Mouse (Mus musculus) megakaryocyte, adult 5-6 weeks (primary cell): Measurements from ENCODE around the gene Epb41. TPM values are rescaled to one million over a fixed set of nuclear protein-coding genes. Genes with fewer than 3 reads are reported as not detected.

Experiments used
- ATAC-seq: 2 replicates; pipeline ENCODE4 v1.8.0; 2016; ENCODE audit warnings: mild to moderate bottlenecking, inconsistent platforms; ENCODE audit not compliant: poor library complexity, severe bottlenecking
- total RNA-seq, 2 experiments: library from RNA; stranded (forward) in 1 of 2; stranded (reverse) in 1 of 2; fragments of 153-499, 151-499 nt in 1 of 2; fragments of 221-1000, 200-1000 nt in 1 of 2; gene quantifications; 2 replicates each; pipeline versions ENCODE4 v1.2.3 to v1.2.4; 2015 to 2017

Gene Epb41
- total RNA-seq, 2 experiments from 2014 or later, result 51.8 to 62.3 TPM

DNA sequence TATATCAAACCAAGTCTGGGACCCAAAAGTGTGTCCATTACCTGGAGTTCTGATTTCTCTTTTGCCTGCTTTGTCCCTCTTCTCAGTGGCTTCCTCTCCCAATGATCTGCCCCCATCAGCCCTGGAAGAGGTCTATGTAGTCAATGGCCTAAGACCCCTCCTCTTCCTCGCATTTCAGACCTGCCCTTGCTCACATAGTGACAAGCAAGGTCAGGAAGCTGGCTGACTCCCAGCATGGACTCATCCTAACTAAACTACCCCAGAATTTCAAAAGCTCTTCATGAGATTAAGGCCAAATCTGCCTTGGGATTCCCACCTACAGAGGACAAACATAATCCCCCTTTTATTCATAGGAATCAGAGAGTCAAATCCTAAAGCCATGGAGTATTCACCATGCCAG is 675 bp upstream of the Epb41 start:
- no peak for ATAC-seq

GRCm38 (mm10) chr4:132074077-132074932 is 816 bp downstream of the Epb41 start, which contains the start of gene Gm10300:
Gene Gm10300 (plus strand): TSS chr4:132074697.
- peak; percentile 38 for ATAC-seq

GRCm38 (mm10) chr4:132072946-132073345 is 2.2 kb downstream of the Epb41 start:
- ATAC-seq, result no peak

DNA sequence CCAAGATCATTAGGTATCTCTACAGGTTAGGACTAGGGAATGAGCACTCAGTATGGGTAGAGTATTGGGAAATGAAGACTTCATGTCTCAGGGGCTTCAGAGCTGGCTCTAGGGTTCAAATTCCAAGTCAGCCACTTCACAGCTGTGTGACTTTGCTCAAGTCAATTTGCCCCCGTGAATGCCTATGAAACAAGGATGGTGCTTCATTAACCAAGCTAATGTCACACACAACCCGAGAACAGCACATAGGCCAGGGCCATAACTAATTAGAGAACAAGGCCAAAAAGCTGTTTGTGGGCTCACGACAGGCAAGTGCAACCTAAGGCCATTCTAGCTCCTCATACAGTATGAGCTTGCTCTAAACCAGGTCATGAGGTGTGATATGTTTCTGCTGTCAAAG is 3.0 kb downstream of the Epb41 start:
- no peak for ATAC-seq

- no peak for ATAC-seq
Observed at GRCm38 (mm10) chr4:132071674-132072073, 3.4 kb downstream of the Epb41 start.

- no peak for ATAC-seq
Observed at GRCm38 (mm10) chr4:132067938-132068235, 7.2 kb downstream of the Epb41 start.

- ATAC-seq, result no peak
Observed at GRCm38 (mm10) chr4:132067112-132067937, 7.8 kb downstream of the Epb41 start.

DNA sequence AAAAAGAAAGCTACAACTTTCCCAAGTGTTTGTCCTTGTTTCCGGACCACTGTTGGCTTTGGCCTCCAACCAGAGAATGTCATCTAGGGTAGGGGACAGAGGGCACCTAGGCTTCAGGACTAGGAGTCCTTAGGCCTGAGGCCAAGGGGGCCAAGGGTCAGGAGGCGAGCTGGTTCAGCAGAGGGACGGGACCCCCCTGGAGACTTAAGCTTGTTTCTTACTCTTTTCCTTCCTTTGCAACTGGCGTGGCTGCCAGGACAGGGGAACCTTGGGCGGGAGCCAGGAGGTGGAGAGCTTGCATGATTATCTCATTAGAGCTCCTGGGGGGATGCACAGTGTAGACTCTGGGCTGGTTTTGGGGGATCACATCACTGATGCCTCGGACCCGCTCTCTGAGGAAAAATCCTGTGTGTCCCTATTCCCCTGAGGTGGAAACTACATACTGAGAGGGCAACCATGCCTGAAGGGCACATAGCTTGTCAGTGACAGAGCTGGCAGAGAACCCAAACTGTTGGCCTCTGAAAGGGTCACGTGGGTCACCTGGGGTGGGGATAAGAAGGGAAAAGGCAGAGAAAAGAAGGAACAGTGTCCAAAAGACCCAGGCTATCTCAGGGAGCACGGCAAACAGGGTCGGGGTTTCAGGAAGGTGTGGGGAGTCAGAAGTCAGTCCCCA is 8.9 kb downstream of the Epb41 start:
- no peak for ATAC-seq

DNA sequence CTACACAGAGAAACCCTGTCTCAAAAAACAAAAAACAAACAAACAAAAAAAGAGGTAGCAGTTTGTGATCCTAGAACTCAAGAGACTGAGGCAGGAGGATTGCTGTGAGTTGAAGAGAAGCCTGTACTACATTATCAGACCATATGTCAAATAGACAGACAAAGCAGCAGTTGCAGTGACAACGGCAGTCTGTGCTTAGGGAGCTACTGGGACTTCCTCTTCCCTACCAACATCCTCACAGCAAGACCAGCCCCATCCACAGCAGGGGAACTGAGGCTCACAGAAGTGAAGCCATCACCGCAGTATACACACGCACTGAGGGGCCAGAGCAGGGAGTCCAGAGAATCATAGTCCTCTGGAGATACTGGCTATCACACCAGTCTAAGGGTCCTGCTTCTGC is 9.5 kb downstream of the Epb41 start:
- peak; percentile 89 for ATAC-seq

DNA sequence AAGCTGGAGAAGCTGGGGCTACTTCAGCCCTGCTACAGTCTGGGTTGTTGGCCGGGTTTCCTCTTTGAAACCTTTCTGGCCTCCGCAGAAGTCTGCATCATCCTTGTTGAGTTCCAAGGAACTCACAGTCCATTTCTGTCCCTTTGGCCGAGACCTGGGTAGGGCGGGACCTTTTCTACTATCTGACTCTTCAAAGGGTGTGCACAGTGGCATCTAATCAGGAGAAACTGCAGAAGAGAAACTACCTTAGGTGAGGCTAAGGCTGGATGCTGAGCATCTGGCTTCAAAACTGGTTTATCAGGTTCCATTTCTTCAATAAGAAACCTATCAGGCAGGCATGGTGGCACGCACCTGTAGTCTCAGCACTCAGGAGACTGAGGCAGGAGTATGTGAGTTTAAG is 10.6 kb downstream of the Epb41 start:
- ATAC-seq, result no peak

DNA sequence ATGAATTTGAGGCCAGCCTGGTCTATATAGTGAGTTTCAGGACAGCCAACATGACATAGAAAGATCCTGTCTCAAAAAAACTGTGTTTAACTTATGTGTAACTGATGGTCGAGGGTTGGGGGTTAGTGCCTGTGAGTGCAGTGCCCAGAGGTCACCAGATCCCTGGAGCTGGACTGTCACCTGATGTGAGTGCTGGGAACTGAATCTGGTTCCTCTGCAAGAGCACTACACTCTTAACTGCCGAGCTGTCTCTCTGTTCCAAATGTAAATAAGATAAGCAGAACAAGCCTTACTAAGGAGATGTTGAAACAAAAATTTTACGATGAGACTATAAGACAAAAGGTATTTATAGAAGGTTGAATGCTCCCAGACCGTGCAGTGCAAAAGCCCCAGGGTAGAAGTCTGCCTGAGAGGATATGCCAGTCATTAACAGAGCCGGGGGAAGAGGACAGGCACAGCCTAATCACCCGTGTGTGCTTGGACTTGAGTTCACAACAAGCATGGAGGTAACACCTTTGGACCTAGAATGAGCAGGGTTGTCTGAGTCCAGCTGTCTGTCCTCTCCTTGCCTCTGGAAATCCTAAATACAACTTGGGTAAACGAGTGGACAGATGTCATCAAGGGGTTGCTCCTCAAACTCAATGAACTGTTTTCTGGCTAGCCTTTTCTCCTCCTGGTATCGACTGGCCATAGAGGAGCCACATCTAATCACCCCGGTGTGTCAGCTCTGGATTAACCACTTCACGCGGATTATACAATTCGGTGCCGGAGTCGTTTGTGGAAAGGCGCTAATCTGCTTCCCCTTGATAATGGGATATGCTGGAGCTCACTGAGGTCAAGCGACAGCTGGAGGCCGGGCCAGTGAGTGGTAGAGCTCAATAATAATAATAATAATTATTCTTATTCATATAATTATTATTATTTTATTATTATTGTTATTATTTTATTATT is 11.9 kb downstream of the Epb41 start:
- no peak for ATAC-seq

- ATAC-seq, result no peak
Observed at GRCm38 (mm10) chr4:132062289-132062688, 12.8 kb downstream of the Epb41 start.

DNA sequence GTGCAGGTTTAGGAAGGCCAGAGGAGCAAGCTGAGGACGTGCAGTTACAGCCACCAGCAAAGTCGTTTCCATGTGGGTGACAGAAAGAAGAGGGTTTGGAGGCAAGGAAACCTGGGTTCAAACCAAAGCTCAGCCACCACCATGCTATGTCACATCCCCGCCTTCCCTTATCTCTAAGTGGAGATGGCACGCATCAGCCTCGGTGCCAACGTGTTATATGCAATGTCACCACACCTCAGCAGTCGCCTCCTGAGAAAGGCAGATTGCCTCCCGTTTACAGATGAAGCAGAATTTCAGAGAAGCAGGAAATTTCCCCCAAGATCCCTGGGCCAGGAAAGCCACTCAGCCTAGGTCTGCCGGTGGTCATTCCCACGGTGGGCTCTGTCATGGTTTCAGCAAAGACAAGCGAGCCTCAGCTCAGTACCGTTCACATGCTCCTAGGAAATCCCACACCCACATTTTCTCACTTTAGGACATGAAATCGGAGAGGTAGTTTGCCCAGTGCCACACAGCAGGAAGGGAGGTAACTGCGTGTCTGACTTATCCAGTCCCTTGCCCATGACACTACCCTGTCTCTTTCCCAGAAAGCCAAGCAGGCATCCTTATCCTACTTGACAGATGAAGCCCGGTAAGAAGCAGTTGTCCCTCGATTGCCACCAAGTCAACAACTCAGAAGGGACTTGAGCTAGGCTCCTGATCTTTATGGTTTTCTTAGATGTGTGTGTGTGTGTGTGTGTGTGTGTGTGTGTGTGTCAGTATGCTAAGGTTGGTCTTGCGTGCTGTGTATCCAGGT is 14.9 kb downstream of the Epb41 start:
- ATAC-seq, result no peak

DNA sequence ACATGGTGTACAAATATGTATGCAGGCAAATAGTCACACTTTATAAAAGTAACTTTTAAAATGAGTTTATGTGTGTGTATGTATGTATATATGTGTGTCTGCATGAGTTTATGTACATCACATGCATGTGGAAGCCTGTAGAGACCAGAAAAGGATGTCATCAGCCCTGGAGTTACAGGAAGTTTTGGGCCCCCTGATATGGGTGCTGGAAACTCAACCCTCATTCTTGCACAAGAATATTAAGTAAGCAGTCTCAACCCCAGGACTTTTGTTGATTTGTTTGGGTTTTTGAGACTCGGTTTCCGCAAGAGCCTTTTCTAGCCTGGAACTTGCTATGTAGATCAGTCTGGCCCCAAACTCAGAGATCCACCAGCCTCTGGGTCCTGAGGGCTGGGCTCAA is 15.6 kb downstream of the Epb41 start:
- ATAC-seq, result peak; percentile 51; the same call in 1 of the 2 replicates

GRCm38 (mm10) chr4:132057311-132057710 is 17.8 kb downstream of the Epb41 start:
- no peak for ATAC-seq

DNA sequence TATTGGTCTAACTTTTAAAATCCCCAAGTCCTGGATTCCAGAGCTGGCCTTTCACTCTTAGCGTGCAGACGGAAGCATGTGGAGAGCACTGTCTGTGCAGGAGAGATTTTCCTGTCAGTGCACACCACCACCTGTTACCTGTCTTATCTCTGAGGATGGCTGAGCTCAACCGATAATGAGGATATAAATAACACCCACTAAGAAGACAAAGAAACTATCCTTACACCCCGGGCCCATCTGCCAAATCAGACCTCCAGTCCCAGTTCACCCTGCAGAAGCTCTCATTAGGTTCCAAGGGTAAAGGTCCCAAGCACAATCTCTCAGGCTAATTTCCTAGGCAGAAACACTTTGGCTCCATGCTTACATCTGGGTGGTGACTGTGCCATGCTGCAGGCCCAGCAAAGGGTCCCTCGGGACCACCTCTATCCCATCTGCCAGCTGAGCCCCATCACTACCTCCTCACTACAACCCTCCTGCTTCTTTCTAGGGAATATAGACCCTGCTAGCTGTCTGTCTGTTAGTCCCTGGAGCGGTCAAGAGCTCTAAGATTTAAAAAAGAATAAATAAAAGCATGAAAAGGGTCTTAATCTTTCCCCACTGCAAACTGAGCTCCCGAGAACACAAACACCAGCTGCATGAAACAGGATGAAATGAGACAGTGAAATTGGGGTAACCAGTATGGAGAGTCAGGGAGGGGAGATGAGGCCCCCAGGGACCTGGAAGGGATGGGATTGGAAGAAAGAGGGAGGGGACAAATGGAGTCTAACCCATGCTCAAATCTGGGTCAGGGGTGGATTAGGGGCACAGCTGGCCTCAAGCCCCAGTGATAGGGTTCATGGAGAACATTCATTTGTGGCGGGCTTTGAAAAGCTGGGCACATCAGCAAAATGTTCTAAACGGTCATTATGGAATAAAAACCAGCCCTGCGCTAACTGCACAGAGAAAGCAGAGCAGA is 23.5 kb downstream of the Epb41 start:
- no peak for ATAC-seq

- ATAC-seq, result 0 out of 2 replicates have a peak, but pooled peaks have one; percentile 19
Observed at GRCm38 (mm10) chr4:132049549-132050200, 25.4 kb downstream of the Epb41 start.

DNA sequence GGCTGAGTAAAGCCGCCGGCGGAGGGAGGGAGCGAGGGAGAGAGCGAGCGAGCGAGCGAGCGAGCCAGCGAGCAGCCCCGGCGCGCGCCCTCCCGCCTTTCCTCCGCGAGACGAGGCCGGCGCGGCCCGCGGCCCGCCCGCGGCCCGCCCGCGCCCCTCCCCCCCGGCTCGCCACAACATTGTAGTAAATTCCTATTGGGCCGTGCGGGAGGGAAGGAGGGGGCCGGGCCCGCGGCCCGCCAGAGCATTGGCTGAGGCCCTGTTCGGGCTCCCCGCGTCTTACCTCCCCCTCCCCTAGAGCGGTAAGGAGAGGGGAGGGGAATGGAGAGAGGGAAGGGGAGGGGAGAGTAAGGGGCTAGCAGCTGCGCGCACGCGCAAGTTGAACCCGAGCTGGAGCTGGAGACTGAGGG is 26.1 kb downstream of the Epb41 start:
- peak; percentile 98 for ATAC-seq
